Mouse (Mus musculus): ENCODE measurements around the gene Shoc2.

Shoc2 gene

GRCm38 (mm10) chr19:54014999-54015398 is 70.9 kb downstream of the Shoc2 start:
- no peak for DNase-seq (ENCODE audit: low read depth in 1 of 2, low spot score in 2 of 2)

DNA sequence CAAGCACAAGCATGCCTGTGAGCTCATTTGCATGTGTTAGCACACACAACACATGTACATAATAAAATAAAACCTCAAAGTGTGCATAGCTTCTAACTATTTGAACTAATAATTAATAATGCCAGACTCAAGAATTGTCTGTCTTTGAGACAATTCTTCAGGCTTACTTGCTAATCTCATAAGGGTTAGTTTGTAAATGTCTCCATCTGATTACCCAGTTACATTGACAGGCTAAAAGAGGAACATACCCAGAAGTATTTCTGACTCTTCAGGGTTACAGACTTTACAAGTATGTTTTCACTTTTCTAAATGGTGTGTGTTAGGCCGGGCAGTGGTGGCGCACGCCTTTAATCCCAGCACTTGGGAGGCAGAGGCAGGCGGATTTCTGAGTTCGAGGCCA is 71.4 kb downstream of the Shoc2 start:
- no peak for DNase-seq (ENCODE audit: low read depth in 1 of 2, low spot score in 2 of 2)

DNA sequence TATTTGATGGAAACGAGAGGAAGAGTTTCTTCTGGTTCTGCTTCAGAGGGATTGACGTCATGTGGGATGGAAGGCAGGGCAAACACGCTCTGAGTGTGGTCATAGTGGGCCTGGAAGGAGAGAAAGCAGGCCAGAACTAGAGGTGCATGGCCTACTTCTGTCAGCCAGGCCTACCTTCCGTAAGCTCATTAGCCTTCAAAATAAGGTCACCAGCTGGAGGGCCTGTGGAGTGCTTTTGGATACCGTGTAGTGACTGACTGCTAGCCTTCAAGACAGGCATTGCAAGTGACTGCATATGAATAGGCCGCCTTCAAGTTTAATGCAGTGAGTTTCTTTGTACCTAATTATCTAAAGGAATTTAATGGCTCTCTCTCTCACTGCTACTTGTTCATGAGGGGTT is 91.0 kb downstream of the Shoc2 start:
- no peak for DNase-seq (ENCODE audit: low read depth in 1 of 2, low spot score in 2 of 2)

- DNase-seq (ENCODE audit: low read depth in 1 of 2, low spot score in 2 of 2) = no peak
Observed at GRCm38 (mm10) chr19:54039441-54039840, 95.3 kb downstream of the Shoc2 start.

GRCm38 (mm10) chr19:54040356-54041028 is 96.4 kb downstream of the Shoc2 start:
- DNase-seq (ENCODE audit: low read depth in 1 of 2, low spot score in 2 of 2) = no peak

GRCm38 (mm10) chr19:54041029-54041367 is 96.9 kb downstream of the Shoc2 start:
- DNase-seq (ENCODE audit: low read depth in 1 of 2, low spot score in 2 of 2) = no peak

DNA sequence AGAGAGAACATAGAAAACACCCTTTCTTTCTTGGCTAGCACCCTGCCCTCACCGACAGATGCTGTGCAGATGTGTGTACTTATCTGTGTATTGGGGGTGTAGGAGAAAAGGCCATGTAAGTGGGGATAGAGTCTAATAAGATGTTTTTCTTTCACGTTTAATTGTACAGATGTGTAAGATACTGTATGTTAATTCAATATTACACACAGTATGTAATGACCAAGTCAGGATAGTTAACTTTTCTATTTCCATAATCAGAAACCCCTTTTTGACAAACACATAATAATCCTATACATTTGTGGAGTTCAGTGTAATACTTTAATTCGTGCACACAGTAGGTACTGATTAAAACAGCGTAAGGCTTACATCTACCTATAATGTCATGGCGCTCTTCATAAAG is 99.7 kb downstream of the Shoc2 start, which contains the start of gene Adra2a:
TSS of gene Adra2a (plus strand) at position 301 of the 400 bp plus-strand sequence.
- DNase-seq (ENCODE audit: low read depth in 1 of 2, low spot score in 2 of 2) = no peak

DNA sequence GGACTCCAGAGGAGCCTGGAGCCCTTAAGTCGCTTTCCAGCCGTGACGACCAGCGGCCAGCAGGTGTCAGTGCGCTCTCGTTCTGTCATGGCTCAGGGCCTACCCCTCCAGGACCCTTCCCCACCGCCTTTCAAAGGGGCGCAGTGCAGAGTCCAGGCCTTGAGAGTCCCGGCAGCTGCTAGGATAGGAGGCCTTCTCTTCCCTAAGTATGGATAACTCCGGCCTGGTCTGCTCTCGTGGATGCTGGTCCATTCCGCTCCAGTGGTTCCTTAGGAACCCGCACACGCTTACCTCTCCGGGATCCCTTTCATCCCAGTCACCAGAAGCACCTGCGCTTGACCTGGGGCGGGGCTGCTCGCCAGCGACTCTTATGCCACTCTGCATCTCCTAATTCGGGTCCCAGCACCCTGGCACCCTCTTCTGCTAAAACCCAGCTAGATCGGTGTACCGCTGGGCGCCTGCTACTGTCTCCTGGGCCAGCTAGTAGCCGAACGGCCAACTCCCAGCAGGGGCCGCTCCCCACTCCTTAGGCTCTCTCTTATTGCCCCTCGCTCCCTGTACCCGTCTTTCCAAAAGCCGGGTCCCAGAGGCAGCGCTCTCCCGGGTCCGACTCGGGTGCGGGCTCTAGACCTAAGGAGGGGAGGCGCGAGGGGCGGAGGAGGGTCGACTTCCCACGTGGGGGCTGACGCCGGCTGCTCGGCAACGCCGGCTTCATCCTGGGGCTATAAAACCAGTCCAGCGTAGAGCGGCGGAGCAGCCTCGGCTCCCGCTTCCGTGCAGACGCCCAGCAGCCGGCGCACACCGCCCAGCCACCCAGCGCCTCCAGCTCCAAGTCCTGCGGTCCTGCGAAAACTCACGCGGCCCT is 100.6 kb downstream of the Shoc2 start:
- DNase-seq (ENCODE audit: low read depth in 1 of 2, low spot score in 2 of 2) = no peak

DNA sequence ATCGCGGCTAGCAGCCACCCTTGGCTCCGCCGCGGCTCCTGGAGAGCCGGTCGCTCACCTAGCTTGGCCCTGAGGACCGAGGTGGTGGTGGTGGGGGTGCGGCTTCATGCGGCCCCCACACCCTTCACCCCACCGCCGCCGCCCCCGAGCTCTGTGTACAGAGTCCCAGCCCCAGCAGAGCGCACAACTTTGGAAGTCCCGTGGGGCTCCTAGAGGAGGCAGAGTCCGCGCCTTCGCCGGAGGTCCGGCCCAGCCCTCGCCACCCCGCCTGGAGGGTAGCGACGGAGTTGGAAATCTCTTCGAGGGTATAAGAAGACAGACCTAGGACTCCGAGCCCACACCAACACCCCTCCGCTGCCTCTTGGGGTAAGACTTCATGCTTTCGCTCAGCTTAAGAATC is 101.3 kb downstream of the Shoc2 start:
- no peak for DNase-seq (ENCODE audit: low read depth in 1 of 2, low spot score in 2 of 2)

- no peak for DNase-seq (ENCODE audit: low read depth in 1 of 2, low spot score in 2 of 2)
Observed at GRCm38 (mm10) chr19:54045931-54046683, 102.0 kb downstream of the Shoc2 start.

DNA sequence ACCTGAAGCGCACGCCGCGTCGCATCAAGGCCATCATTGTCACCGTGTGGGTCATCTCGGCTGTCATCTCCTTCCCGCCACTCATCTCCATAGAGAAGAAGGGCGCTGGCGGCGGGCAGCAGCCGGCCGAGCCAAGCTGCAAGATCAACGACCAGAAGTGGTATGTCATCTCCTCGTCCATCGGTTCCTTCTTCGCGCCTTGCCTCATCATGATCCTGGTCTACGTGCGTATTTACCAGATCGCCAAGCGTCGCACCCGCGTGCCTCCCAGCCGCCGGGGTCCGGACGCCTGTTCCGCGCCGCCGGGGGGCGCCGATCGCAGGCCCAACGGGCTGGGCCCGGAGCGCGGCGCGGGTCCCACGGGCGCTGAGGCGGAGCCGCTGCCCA is 102.6 kb downstream of the Shoc2 start:
- DNase-seq (ENCODE audit: low read depth in 1 of 2, low spot score in 2 of 2) = no peak

- DNase-seq (ENCODE audit: low read depth in 1 of 2, low spot score in 2 of 2) = no peak
Observed at GRCm38 (mm10) chr19:54047386-54048050, 103.4 kb downstream of the Shoc2 start.

DNA sequence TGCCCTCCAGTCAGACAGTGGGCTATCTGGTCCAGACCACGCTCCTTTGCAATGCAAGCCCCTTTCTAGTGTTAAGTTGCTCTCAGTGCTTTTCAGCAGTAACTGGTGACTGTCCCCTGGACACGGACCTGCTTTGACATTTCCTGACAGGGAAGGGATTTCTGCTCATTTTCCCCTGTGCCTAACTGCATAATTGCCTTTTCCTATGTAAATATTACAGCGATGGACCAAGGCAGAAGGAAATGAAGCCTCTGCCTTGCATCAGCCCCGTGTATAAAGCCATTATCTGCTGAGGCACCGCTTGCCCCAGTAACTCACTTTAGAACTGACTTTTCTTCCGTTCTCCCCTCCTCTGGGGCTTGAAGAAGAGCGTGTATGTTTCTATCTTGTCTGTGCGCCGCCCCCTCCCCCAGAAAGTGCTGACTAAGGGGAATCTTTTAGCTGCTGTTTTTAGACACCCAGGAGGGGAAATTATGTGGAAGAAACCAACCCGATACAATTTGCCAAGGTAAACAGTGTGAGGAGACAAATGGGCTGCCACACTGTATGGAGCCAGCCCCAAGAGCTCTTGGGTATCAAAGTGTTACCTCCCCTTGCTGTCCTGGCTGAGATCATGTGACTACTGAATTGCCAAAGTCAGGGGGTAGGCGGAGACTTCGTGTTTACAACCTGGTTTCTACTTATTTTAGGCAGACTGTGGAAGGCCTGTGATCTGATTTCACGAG is 104.2 kb downstream of the Shoc2 start:
- DNase-seq (ENCODE audit: low read depth in 1 of 2, low spot score in 2 of 2) = no peak

GRCm38 (mm10) chr19:54051651-54052050 is 107.5 kb downstream of the Shoc2 start:
- no peak for DNase-seq (ENCODE audit: low read depth in 1 of 2, low spot score in 2 of 2)

- DNase-seq (ENCODE audit: low read depth in 1 of 2, low spot score in 2 of 2) = no peak
Observed at GRCm38 (mm10) chr19:54055845-54056244, 111.7 kb downstream of the Shoc2 start.

DNA sequence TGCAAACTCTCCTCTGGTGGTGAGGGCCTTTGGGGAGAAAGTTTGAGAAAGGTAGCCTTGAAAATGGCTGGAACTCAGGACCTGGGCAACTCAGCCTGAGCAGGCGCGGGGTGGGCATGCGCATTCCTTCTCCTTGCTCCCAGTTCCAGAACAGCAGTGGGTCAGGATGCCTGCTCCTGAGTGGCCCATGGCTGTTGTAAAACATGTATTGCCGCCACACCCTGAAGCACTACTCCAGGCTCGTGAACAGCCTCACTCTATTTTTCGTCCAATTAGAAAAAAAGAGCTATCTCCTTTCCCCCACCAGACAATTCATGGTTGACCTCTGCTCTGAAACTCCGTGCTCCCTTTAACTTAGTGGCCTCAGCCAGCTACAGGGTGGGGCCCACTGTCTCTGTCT is 124.3 kb downstream of the Shoc2 start:
- no peak for DNase-seq (ENCODE audit: low read depth in 1 of 2, low spot score in 2 of 2)

DNA sequence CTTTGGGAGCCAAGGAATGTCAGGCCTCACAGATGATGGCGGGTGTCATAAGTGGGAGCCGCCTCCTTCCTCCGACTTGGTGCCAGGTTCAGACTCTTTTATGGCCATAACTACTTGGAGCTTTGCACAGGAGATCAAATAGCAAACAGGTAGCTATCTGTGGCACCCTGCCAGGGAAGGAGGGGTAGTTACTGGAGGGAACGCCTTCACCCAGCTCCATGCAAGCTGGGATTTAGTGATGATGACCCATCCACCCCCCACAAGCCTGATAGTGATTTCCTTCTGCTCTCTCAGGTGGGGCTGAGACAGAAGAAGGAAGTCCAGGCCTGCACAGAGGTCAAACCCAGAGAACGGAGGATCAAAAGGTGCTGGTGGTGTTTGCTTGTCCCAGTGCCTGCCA is 126.4 kb downstream of the Shoc2 start:
- DNase-seq (ENCODE audit: low read depth in 1 of 2, low spot score in 2 of 2) = no peak

DNA sequence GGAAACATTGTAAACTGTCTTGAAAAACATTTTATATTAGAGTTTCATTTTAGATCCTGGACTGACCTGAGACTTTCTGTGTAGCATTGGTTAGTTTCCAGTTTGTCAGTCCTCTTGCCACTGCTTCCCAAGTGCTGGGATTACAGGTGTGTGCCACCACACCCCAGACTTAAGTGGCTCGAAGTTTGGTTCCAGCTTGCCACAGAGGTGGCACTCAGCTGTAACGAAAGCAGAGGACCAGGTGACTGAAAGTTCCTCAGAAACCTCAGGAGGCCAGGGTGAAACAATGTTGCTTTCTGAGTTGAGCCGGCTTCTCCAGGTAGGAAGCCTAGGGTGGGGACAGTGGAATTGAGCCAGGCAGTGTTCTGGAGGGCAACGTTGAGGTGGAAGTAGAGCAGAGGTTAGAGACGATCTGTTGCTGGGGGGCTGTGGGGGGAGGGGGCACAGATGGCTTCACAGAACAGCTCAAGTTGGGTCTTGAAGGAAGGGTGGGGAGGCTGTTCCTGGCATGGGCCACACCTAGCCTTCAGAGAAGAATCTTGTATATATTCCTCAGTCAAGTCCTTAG is 128.2 kb downstream of the Shoc2 start:
- DNase-seq (ENCODE audit: low read depth in 1 of 2, low spot score in 2 of 2) = no peak

- no peak for DNase-seq (ENCODE audit: low read depth in 1 of 2, low spot score in 2 of 2)
Observed at GRCm38 (mm10) chr19:54076362-54077349, 132.6 kb downstream of the Shoc2 start.
